ENCODE assay signal across 8 mouse cellular contexts in genomic region chr11:53457372-53457954, GRCm38 (mm10). TPM values are rescaled to one million over a fixed set of nuclear protein-coding genes. Genes with fewer than 3 reads are reported as not detected.
DNase-seq lines count a peak whose midpoint lies in the region; ATAC-seq and TF ChIP-seq lines count a peak whose summit lies in the region.

No protein-coding gene starts in this region.

- H3K27me3 ChIP-seq in intestine, embryonic 14.5 days (replicated peaks; ENCODE audit: control insufficient read depth, insufficient read depth, low read length) = peaks cover 23% of the 10 kb centered on the region
- peaks cover 75% of the 10 kb centered on the region for H3K27me3 ChIP-seq in midbrain, embryonic 12.5 days

- H3K4me3 ChIP-seq in left cerebral cortex, adult 2 months = peak overlapping the region; percentile 60
- peak overlapping the region; percentile 56 for H3K4me3 ChIP-seq in intestine, embryonic 14.5 days (ENCODE audit: low read depth, low read length)
- H3K4me3 ChIP-seq in midbrain, embryonic 12.5 days = peak overlapping the region; percentile 49

- WGBS in intestine, embryonic 14.5 days = 8% methylated on average over 29 of the region's 29 CpGs
- 7% methylated on average over 29 of the region's 29 CpGs for WGBS in midbrain, embryonic 12.5 days

- intact Hi-C loops in left cerebral cortex, adult 2 months (cut with DNase I) = loop anchor here (10.0 kb wide), 1 partner anchor 1043 kb away; no protein-coding TSS in a partner anchor

- peak overlapping the region; percentile 71 for H3K27ac ChIP-seq in left cerebral cortex, adult 2 months
- no peak overlapping the region for H3K27ac ChIP-seq in intestine, embryonic 14.5 days (ENCODE audit: low read depth)
- no peak overlapping the region for H3K27ac ChIP-seq in midbrain, embryonic 12.5 days (replicated peaks)

- peak overlapping the region; percentile 49 for H3K9ac ChIP-seq in intestine, embryonic 14.5 days (ENCODE audit: low read length)
- H3K9ac ChIP-seq in midbrain, embryonic 12.5 days (replicated peaks) = peak overlapping the region; percentile 49

- DNase-seq in left cerebral cortex, adult 2 months (ENCODE audit: extremely low spot score in 1 of 2, low spot score in 2 of 2) = no peak
- DNase-seq in left cerebral cortex, adult 18-20 months (ENCODE audit: low spot score in 2 of 2) = no peak
- DNase-seq in embryo, embryonic 11 days = peak; percentile 44
- DNase-seq in intestine, embryonic 14.5 days (ENCODE audit: low spot score) = no peak
- DNase-seq in adrenal gland, adult 8-10 months = no peak
- DNase-seq in layer of hippocampus, adult 18-20 months (ENCODE audit: low spot score in 2 of 2) = no peak

- no peaks in the 10 kb centered on the region for H3K36me3 ChIP-seq in intestine, embryonic 14.5 days (ENCODE audit: control insufficient read depth, insufficient read depth, low read length)
- H3K36me3 ChIP-seq in midbrain, embryonic 12.5 days = no peaks in the 10 kb centered on the region

- peak; percentile 21 for TF ChIP-seq CTCF in left cerebral cortex, adult 2 months (IDR thresholded peaks at IDR 0.05)

- H3K9me3 ChIP-seq in intestine, embryonic 14.5 days (ENCODE audit: control insufficient read depth, low read length) = no peaks in the 10 kb centered on the region
- no peaks in the 10 kb centered on the region for H3K9me3 ChIP-seq in midbrain, embryonic 12.5 days

- no peaks in the 10 kb centered on the region for H3K4me1 ChIP-seq in intestine, embryonic 14.5 days (replicated peaks; ENCODE audit: control insufficient read depth, insufficient read depth, low read length)
- H3K4me1 ChIP-seq in midbrain, embryonic 12.5 days = peaks cover 8% of the 10 kb centered on the region; the same call in 1 of the 2 replicates

- peak overlapping the region; percentile 87 for H3K4me2 ChIP-seq in intestine, embryonic 14.5 days (ENCODE audit: low read length)
- H3K4me2 ChIP-seq in midbrain, embryonic 12.5 days (replicated peaks) = peak overlapping the region; percentile 81

- ATAC-seq in intestine, embryonic 14.5 days (replicated peaks; ENCODE audit: low FRiP score, low TSS enrichment, low read depth) = peak; percentile 28
- ATAC-seq in midbrain, embryonic 12.5 days (ENCODE audit: low FRiP score, low read depth) = 0 out of 2 replicates have a peak, but pooled peaks have one; percentile 9
- ATAC-seq in erythroid progenitor cell, adult 5-6 weeks (replicated peaks; ENCODE audit: low FRiP score, poor library complexity, severe bottlenecking) = no peak

RNA-seq across cellular contexts. Expression of gene Shroom1, which starts 0.5 kb away (rescaled TPM):
- 1 to 10 TPM; 5.4 to 6.3 TPM for total RNA-seq in left cerebral cortex, adult 2 months (2021)
- 1 to 10 TPM; 5.4 to 5.6 TPM for total RNA-seq in left cerebral cortex, adult 18-20 months (2021)
- 0.97 and 1.4 TPM in 2 replicates for polyA plus RNA-seq in intestine, embryonic 14.5 days (2014; fragmentation: Nextera tagmentation; extraction: Ambion mirVana)
- 1.8 and 2.4 TPM in 2 replicates for polyA plus RNA-seq in midbrain, embryonic 12.5 days (2016; fragmentation: Nextera tagmentation; extraction: Ambion mirVana)
- total RNA-seq in adrenal gland, adult 8-10 months (2022) = 1 to 10 TPM; 2.6 to 10.0 (median 7.4) TPM
- 1 to 10 TPM; 5.7 TPM for total RNA-seq in layer of hippocampus, adult 18-20 months (2021)
- total RNA-seq in erythroid progenitor cell, adult 5-6 weeks (2015; ENCODE audit: low replicate concordance) = not detected in 2 replicates
- not detected in 2 replicates for total RNA-seq in erythroid progenitor cell, adult 5-6 weeks (2017; ENCODE audit: low replicate concordance)

RNA-seq across cellular contexts. Expression of gene Gm10447, which starts 0.6 kb away (rescaled TPM):
- total RNA-seq in left cerebral cortex, adult 2 months (2021) = under 1 TPM; 0.33 to 0.34 TPM
- total RNA-seq in left cerebral cortex, adult 18-20 months (2021) = under 1 TPM; 0.14 to 0.26 TPM
- polyA plus RNA-seq in intestine, embryonic 14.5 days (2014; fragmentation: Nextera tagmentation; extraction: Ambion mirVana) = not detected in 2 replicates
- not detected in 2 replicates for polyA plus RNA-seq in midbrain, embryonic 12.5 days (2016; fragmentation: Nextera tagmentation; extraction: Ambion mirVana)
- total RNA-seq in adrenal gland, adult 8-10 months (2022) = under 1 TPM in 3 of 4 experiments, not detected in 1; 0.21 to 0.59 (median 0.48) TPM
- total RNA-seq in layer of hippocampus, adult 18-20 months (2021) = under 1 TPM; 0.13 to 0.27 TPM
- not detected in 2 replicates for total RNA-seq in erythroid progenitor cell, adult 5-6 weeks (2015; ENCODE audit: low replicate concordance)
- not detected in 2 replicates for total RNA-seq in erythroid progenitor cell, adult 5-6 weeks (2017; ENCODE audit: low replicate concordance)

RNA-seq across cellular contexts. Expression of gene Gm9837, which starts 12.8 kb away (rescaled TPM):
- under 1 TPM in 1 of 2 experiments, not detected in 1; 0.84 TPM for total RNA-seq in left cerebral cortex, adult 2 months (2021)
- not detected for total RNA-seq in left cerebral cortex, adult 18-20 months (2021)
- polyA plus RNA-seq in intestine, embryonic 14.5 days (2014; fragmentation: Nextera tagmentation; extraction: Ambion mirVana) = not detected in 2 replicates
- polyA plus RNA-seq in midbrain, embryonic 12.5 days (2016; fragmentation: Nextera tagmentation; extraction: Ambion mirVana) = not detected in 2 replicates
- not detected for total RNA-seq in adrenal gland, adult 8-10 months (2022)
- total RNA-seq in layer of hippocampus, adult 18-20 months (2021) = under 1 TPM in 1 of 2 experiments, not detected in 1; 0.62 TPM
- not detected in 2 replicates for total RNA-seq in erythroid progenitor cell, adult 5-6 weeks (2015; ENCODE audit: low replicate concordance)
- total RNA-seq in erythroid progenitor cell, adult 5-6 weeks (2017; ENCODE audit: low replicate concordance) = not detected in 2 replicates

RNA-seq across cellular contexts. Expression of gene Gm9945, which starts 22.5 kb away (rescaled TPM):
- 1 to 10 TPM; 1.8 to 2.2 TPM for total RNA-seq in left cerebral cortex, adult 2 months (2021)
- total RNA-seq in left cerebral cortex, adult 18-20 months (2021) = 1 to 10 TPM; 2.0 to 2.1 TPM
- polyA plus RNA-seq in intestine, embryonic 14.5 days (2014; fragmentation: Nextera tagmentation; extraction: Ambion mirVana) = not detected in 2 replicates
- not detected in 2 replicates for polyA plus RNA-seq in midbrain, embryonic 12.5 days (2016; fragmentation: Nextera tagmentation; extraction: Ambion mirVana)
- total RNA-seq in adrenal gland, adult 8-10 months (2022) = not detected
- total RNA-seq in layer of hippocampus, adult 18-20 months (2021) = 1 to 10 TPM; 2.3 to 2.5 TPM
- total RNA-seq in erythroid progenitor cell, adult 5-6 weeks (2015; ENCODE audit: low replicate concordance) = 5.8 TPM in 1 of 2 replicates, not detected in the other
- total RNA-seq in erythroid progenitor cell, adult 5-6 weeks (2017; ENCODE audit: low replicate concordance) = not detected in 2 replicates

RNA-seq across cellular contexts. Expression of gene Sowaha, which starts 22.6 kb away (rescaled TPM):
- total RNA-seq in left cerebral cortex, adult 2 months (2021) = 10 to 100 TPM; 68.8 to 83.8 TPM
- total RNA-seq in left cerebral cortex, adult 18-20 months (2021) = 10 to 100 TPM; 61.7 to 78.5 TPM
- polyA plus RNA-seq in intestine, embryonic 14.5 days (2014; fragmentation: Nextera tagmentation; extraction: Ambion mirVana) = 0.09 and 0.28 TPM in 2 replicates
- polyA plus RNA-seq in midbrain, embryonic 12.5 days (2016; fragmentation: Nextera tagmentation; extraction: Ambion mirVana) = 0.39 and 0.77 TPM in 2 replicates
- total RNA-seq in adrenal gland, adult 8-10 months (2022) = 1 to 10 TPM in 1 of 4 experiments, under 1 TPM in 3; 0.32 to 1.0 (median 0.71) TPM
- total RNA-seq in layer of hippocampus, adult 18-20 months (2021) = 100 to 1,000 TPM; 144 to 146 TPM
- total RNA-seq in erythroid progenitor cell, adult 5-6 weeks (2015; ENCODE audit: low replicate concordance) = 29.9 and 42.8 TPM in 2 replicates
- total RNA-seq in erythroid progenitor cell, adult 5-6 weeks (2017; ENCODE audit: low replicate concordance) = 36.8 and 50.7 TPM in 2 replicates
